In the genomic region with DNA sequence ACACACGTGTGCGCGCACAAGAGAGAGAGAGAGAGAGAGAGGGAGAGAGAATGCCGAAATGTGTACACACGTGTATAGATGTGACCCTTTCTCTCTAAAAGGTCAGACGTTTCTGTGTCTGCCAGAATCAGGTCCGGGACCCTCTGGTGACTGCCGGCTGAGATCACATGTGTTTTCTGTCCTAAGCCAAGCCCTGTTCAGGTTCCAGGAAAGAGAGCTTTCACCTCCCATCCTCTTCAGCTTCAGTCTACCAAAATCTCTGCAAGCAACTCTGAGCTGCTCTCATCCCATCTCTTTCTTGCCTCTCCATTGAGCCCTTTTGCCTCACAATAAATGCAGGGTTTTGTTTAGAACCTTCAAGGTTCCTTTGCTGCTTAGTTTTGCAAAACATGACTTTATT, we compare ENCODE assay signal across 9 mouse cellular contexts. TPM values are rescaled to one million over a fixed set of nuclear protein-coding genes. Genes with fewer than 3 reads are reported as not detected.
A peak's percentile ranks its signal among the peaks of the same experiment; 100 is the strongest.
DNase-seq lines count a peak whose midpoint lies in the region; ATAC-seq and TF ChIP-seq lines count a peak whose summit lies in the region.
"Had no signal": no experiment of that assay in that cellular context is flagged by ENCODE, and none has a peak within 500 bp of the region (broad histone marks: within the 10 kb centered on the region; RNA-seq: fewer than 3 reads in every experiment).

No protein-coding gene starts in this region.

- no peak for ATAC-seq in heart, embryonic 11.5 days (replicated peaks; ENCODE audit: insufficient number of reproducible peaks, low FRiP score, low TSS enrichment)
- no peak for ATAC-seq in midbrain, embryonic 13.5 days
- ATAC-seq in hindbrain, postnatal 0 days, result no peak
- no peak for ATAC-seq in CD4-positive, CD25-positive, alpha-beta regulatory T cell, adult 4 months

- no peak for DNase-seq in heart, adult 18-20 months
- no peak for DNase-seq in midbrain, embryonic 10.5 days (ENCODE audit: low spot score)
- DNase-seq in hindbrain, postnatal 0 days (ENCODE audit: low spot score), result no peak
- no peak for DNase-seq in cerebellum, postnatal 25 days
- no peak for DNase-seq in adrenal gland, postnatal 25 days

- H3K4me3 ChIP-seq in heart, embryonic 11.5 days (ENCODE audit: low read depth, low read length), result no peak overlapping the region
- no peak overlapping the region for H3K4me3 ChIP-seq in midbrain, embryonic 13.5 days (replicated peaks)
- H3K4me3 ChIP-seq in midbrain, embryonic 10.5 days, result no peak overlapping the region
- H3K4me3 ChIP-seq in hindbrain, postnatal 0 days (ENCODE audit: low read length), result no peak overlapping the region

- TF ChIP-seq CTCF in hindbrain, postnatal 0 days (IDR thresholded peaks at IDR 0.05; ENCODE audit: low read depth), result no peak

- H3K4me2 ChIP-seq in heart, embryonic 11.5 days, result peak overlapping the region; percentile 45
- peak overlapping the region; percentile 38 for H3K4me2 ChIP-seq in midbrain, embryonic 13.5 days (replicated peaks)
- peak overlapping the region; percentile 30; the same call in 1 of the 2 replicates for H3K4me2 ChIP-seq in hindbrain, postnatal 0 days (ENCODE audit: low read depth, low read length)

- no peak overlapping the region for H3K9ac ChIP-seq in heart, embryonic 11.5 days (ENCODE audit: low read depth, low read length)
- peak overlapping the region; percentile 42 for H3K9ac ChIP-seq in midbrain, embryonic 13.5 days (replicated peaks)
- no peak overlapping the region for H3K9ac ChIP-seq in hindbrain, postnatal 0 days (replicated peaks; ENCODE audit: low read length)

- peaks cover 28% of the 10 kb centered on the region for H3K27me3 ChIP-seq in heart, embryonic 11.5 days (ENCODE audit: control insufficient read depth, insufficient read depth, low read length)
- peaks cover 47% of the 10 kb centered on the region for H3K27me3 ChIP-seq in midbrain, embryonic 13.5 days
- peaks cover 59% of the 10 kb centered on the region for H3K27me3 ChIP-seq in midbrain, embryonic 10.5 days (ENCODE audit: low read depth, poor library complexity, severe bottlenecking)
- H3K27me3 ChIP-seq in hindbrain, postnatal 0 days (ENCODE audit: insufficient read depth, low read length), result no peaks in the 10 kb centered on the region

- 51% methylated on average over 5 of the region's 8 CpGs for WGBS in heart, embryonic 11.5 days (ENCODE audit: insufficient replicate concordance)
- 71% methylated on average over 7 of the region's 8 CpGs for WGBS in midbrain, embryonic 13.5 days
- WGBS in midbrain, embryonic 10.5 days, result 65% methylated on average over 8 of the region's 8 CpGs
- 60% methylated on average over 7 of the region's 8 CpGs for WGBS in hindbrain, postnatal 0 days

- H3K9me3 ChIP-seq in heart, embryonic 11.5 days (replicated peaks; ENCODE audit: control insufficient read depth, low read length), result no peaks in the 10 kb centered on the region
- H3K9me3 ChIP-seq in midbrain, embryonic 13.5 days, result no peaks in the 10 kb centered on the region
- H3K9me3 ChIP-seq in midbrain, embryonic 10.5 days (replicated peaks), result no peaks in the 10 kb centered on the region
- H3K9me3 ChIP-seq in hindbrain, postnatal 0 days (ENCODE audit: low read length), result no peaks in the 10 kb centered on the region

- no peak overlapping the region for H3K27ac ChIP-seq in heart, embryonic 11.5 days (ENCODE audit: low read depth, low read length)
- H3K27ac ChIP-seq in midbrain, embryonic 13.5 days, result 0 out of 2 replicates have a peak overlapping the region, but pooled peaks have one; percentile 37
- no peak overlapping the region for H3K27ac ChIP-seq in midbrain, embryonic 10.5 days (replicated peaks)
- H3K27ac ChIP-seq in hindbrain, postnatal 0 days, result 0 out of 2 replicates have a peak overlapping the region, but pooled peaks have one; percentile 0
- H3K27ac ChIP-seq: kidney, postnatal 0 days had no signal

- H3K36me3 ChIP-seq in heart, embryonic 11.5 days (ENCODE audit: control insufficient read depth, insufficient read depth, low read length), result no peaks in the 10 kb centered on the region
- no peaks in the 10 kb centered on the region for H3K36me3 ChIP-seq in midbrain, embryonic 13.5 days
- H3K36me3 ChIP-seq in midbrain, embryonic 10.5 days, result no peaks in the 10 kb centered on the region
- H3K36me3 ChIP-seq in hindbrain, postnatal 0 days (ENCODE audit: insufficient read depth, low read length), result no peaks in the 10 kb centered on the region

- peaks cover 11% of the 10 kb centered on the region for H3K4me1 ChIP-seq in heart, embryonic 11.5 days (ENCODE audit: control insufficient read depth, insufficient read depth, low read length)
- peaks cover 42% of the 10 kb centered on the region for H3K4me1 ChIP-seq in midbrain, embryonic 13.5 days (replicated peaks)
- peaks cover 28% of the 10 kb centered on the region for H3K4me1 ChIP-seq in midbrain, embryonic 10.5 days
- H3K4me1 ChIP-seq in hindbrain, postnatal 0 days (ENCODE audit: insufficient read depth, low read length), result peaks cover 16% of the 10 kb centered on the region

RNA-seq across cellular contexts. Expression of a gene that starts 19.0 kb away (rescaled TPM):
- polyA plus RNA-seq in heart, embryonic 11.5 days (2014; fragmentation: Nextera tagmentation; extraction: Ambion mirVana), result 18.6 and 20.9 TPM in 2 replicates
- total RNA-seq in heart, adult 18-20 months (2021), result 10 to 100 TPM; 15.8 to 21.0 TPM
- polyA plus RNA-seq in midbrain, embryonic 13.5 days (2015; fragmentation: Nextera tagmentation; extraction: Ambion mirVana), result 22.1 and 23.6 TPM in 2 replicates
- polyA plus RNA-seq in midbrain, embryonic 10.5 days (2016; fragmentation: Nextera tagmentation; extraction: Ambion mirVana), result 25.0 and 28.7 TPM in 2 replicates
- 17.3 and 29.5 TPM in 2 replicates for total RNA-seq in hindbrain, postnatal 0 days (2014; rRNA removed)
- 35.8 and 38.5 TPM in 2 replicates for polyA plus RNA-seq in hindbrain, postnatal 0 days (2015; fragmentation: Nextera tagmentation; extraction: Ambion mirVana)
- 1 to 10 TPM; 5.3 to 7.0 TPM for polyA plus RNA-seq in CD4-positive, CD25-positive, alpha-beta regulatory T cell, adult 4 months (2017; shearing (Covaris generic))
- 30.1 and 43.2 TPM in 2 replicates for total RNA-seq in adrenal gland, postnatal 25 days (2021)

RNA-seq across cellular contexts. Expression of a gene that starts 19.9 kb away (rescaled TPM):
- polyA plus RNA-seq in heart, embryonic 11.5 days (2014; fragmentation: Nextera tagmentation; extraction: Ambion mirVana), result 225 and 286 TPM in 2 replicates
- total RNA-seq in heart, adult 18-20 months (2021), result 100 to 1,000 TPM; 144 to 150 TPM
- polyA plus RNA-seq in midbrain, embryonic 13.5 days (2015; fragmentation: Nextera tagmentation; extraction: Ambion mirVana), result 159 and 168 TPM in 2 replicates
- 27.4 and 43.9 TPM in 2 replicates for polyA plus RNA-seq in midbrain, embryonic 10.5 days (2016; fragmentation: Nextera tagmentation; extraction: Ambion mirVana)
- total RNA-seq in hindbrain, postnatal 0 days (2014; rRNA removed), result 936 and 1,043 TPM in 2 replicates
- polyA plus RNA-seq in hindbrain, postnatal 0 days (2015; fragmentation: Nextera tagmentation; extraction: Ambion mirVana), result 683 and 722 TPM in 2 replicates
- polyA plus RNA-seq in CD4-positive, CD25-positive, alpha-beta regulatory T cell, adult 4 months (2017; shearing (Covaris generic)), result 1 to 10 TPM in 1 of 2 experiments, under 1 TPM in 1; 0.83 to 1.6 TPM
- 15.4 and 22.5 TPM in 2 replicates for total RNA-seq in adrenal gland, postnatal 25 days (2021)

Comparison
In these comparisons a context has a peak if more than half of its experiments do, and no peak if none do; other contexts are left out.
1. H3K27ac ChIP-seq: peak in midbrain, embryonic 13.5 days (single experiment) and hindbrain, postnatal 0 days (single experiment); none in heart, embryonic 11.5 days (single experiment) and midbrain, embryonic 10.5 days (single experiment).
2. RNA of a gene that starts 19.9 kb away (polyA plus RNA-seq): 683 to 722 TPM in hindbrain, postnatal 0 days, 225 to 286 TPM in heart, embryonic 11.5 days, 159 to 168 TPM in midbrain, embryonic 13.5 days and 27.4 to 43.9 TPM in midbrain, embryonic 10.5 days; 0.83 to 1.6 TPM in CD4-positive, CD25-positive, alpha-beta regulatory T cell, adult 4 months; every median in the first group is over 10 times any median in the second.
3. Peak in every context shown above with its lines, with median percentiles within 50 percentile points of each other: H3K4me2 ChIP-seq.